Mouse (Mus musculus) embryo, embryonic 11.5 days (tissue): ENCODE measurements at regions not wholly inside any gene's neighbourhood (a gene's known extent, or its start where the extent isn't known, plus 50 kb on each side); places are given as distances from the start of the nearest gene placed in this dataset.

Source experiments
- DNase-seq: peaks from one replicate; pipeline ENCODE4 v3.0.0-alpha.2; 2012; ENCODE audit warnings: low read depth, low spot score

GRCm38 (mm10) chr6:11647651-11648050 lies 259.6 kb downstream of the Ndufa4 start:
- DNase-seq = no peak

GRCm38 (mm10) chr6:11613331-11613730 lies 294.0 kb downstream of the Ndufa4 start:
- DNase-seq = no peak

DNA sequence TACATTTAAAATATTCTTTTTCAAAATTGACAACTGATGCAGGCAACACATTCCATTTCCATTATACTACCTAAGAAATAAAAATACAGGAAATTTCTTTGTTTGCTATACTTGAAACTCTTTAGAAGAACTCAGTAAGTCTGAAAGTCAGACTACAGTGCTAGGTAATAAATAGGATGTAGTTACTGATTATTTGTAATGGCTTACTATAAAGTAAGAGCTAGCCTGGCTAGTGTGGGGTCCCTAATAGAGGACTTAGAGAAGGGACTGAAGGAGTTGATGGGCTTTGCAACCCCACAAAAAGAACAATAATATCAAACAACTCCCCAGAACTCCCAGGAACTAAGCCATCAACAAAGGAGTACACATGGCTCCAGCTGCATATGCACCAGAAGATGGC lies 299.1 kb downstream of the Ndufa4 start:
- DNase-seq = no peak

- DNase-seq = no peak
Measured at GRCm38 (mm10) chr6:11607696-11608095, 299.6 kb downstream of the Ndufa4 start.

GRCm38 (mm10) chr6:11606055-11606454 lies 301.2 kb downstream of the Ndufa4 start:
- no peak for DNase-seq

DNA sequence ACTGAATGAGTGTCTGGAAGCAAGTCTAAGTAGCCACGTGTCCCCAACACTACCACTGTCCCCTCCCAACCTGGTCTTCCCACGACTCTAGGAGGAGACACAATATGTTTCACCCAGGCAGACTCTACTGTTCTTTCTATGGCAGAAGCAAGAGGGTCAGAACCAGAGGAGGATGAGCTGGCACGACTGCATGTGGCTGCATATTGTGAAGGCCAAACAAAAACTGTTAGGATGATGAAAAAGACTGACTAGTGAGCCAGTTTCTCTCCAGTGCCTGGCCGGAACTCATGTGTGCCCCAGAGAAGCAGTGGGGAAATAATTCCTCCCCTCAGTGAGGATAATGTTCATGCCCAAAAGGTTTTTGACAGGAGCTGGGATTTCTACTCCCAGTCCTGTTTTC lies 301.8 kb downstream of the Ndufa4 start:
- DNase-seq = no peak

GRCm38 (mm10) chr6:11594936-11595335 lies 312.4 kb downstream of the Ndufa4 start:
- DNase-seq = no peak

DNA sequence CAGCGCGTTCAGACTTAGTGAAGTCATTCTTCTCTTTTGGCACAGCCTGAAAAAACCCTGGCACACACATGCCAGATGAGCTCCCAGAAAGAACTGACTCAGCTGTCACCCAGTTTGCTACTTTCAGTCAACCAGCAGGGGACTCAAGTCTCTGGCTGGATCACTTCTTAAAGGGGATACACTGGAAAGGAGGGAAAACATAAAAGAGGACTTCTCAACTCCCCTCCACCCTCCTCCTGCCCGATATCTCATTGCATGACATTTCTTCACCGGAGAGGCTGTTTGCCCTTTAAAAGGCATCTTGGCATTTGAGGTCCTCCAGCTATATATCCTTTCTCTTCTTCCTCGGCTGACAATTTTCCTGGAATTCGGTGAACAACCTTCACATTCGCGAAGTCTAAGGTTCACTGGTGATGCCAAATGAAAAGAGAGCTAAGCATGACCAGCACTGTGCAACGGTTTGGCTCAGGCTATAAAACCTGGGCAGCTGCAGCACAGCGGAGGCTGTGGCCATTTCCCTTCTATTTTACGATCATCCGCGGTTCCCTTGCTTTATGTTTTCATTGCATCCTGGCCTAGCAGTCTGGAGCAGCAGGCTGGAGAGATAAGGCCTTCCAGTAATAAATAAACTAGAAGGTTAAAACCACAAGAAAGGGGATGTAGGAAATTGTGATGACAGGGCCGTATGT lies 313.6 kb downstream of the Ndufa4 start:
- DNase-seq = peak; percentile 19

GRCm38 (mm10) chr6:11576091-11576490 lies 331.2 kb downstream of the Ndufa4 start:
- no peak for DNase-seq

- DNase-seq = no peak
Measured at GRCm38 (mm10) chr6:11565246-11565645, 342.1 kb downstream of the Ndufa4 start.

GRCm38 (mm10) chr6:11550473-11550872 lies 356.8 kb downstream of the Ndufa4 start:
- no peak for DNase-seq

DNA sequence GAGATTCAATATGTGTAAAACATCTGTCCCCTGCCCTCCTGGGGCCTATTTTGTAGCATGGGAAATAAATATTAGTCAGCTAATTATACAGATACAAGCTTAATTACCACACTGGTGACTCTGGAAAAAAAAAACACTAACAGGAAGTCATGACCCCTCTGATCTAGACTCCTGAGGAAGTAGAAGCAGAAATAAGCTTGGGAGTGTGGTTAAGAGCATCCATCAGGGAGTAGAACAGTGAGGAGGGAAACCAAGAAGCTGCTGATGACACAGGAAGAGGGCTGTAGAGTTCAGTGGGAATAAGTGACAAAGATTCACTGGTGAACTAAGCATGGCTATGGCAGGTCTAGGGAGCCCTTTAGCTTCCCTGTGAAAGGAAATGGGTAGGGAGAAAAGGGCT lies 360.0 kb downstream of the Ndufa4 start:
- DNase-seq = no peak

- no peak for DNase-seq
Measured at GRCm38 (mm10) chr6:11534930-11535880, 372.1 kb downstream of the Ndufa4 start.

- DNase-seq = no peak
Measured at GRCm38 (mm10) chr6:11503136-11503535, 404.2 kb downstream of the Ndufa4 start.

DNA sequence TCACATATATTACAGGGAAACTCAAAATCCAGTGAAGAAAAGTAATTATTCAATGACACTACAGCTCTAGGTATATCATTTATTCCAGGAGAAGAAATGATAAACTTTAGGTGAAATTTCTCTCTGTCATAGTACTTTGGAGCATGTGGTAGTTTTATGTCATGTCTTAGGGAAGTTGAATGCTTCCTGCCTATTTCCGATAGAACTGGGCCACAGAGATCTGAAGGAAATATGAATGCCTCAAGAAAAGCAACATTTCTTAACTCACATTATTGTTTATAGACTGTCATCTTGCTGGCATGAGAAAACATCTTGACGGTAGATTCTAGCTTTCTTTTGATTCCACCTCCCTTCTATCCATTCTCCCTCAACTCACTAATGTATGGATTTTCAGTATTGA lies 412.9 kb downstream of the Ndufa4 start:
- no peak for DNase-seq

GRCm38 (mm10) chr6:11476950-11477349 lies 430.3 kb downstream of the Ndufa4 start:
- no peak for DNase-seq
